Mouse (Mus musculus): ENCODE measurements around the gene Fam76a. TPM values are rescaled to one million over a fixed set of nuclear protein-coding genes. Genes with fewer than 3 reads are reported as not detected.

Fam76a gene
- polyA plus RNA-seq, 1 experiment from 2014 or later, result 34.7 TPM

- H3K27me3 ChIP-seq (ENCODE audit: low read depth, poor library complexity, severe bottlenecking), result no peaks in the 10 kb centered on the region
- peaks cover 93% of the 10 kb centered on the region for H3K36me3 ChIP-seq
- 90% methylated on average over 2 of the region's 2 CpGs for WGBS
- no peak overlapping the region for H3K27ac ChIP-seq (replicated peaks)
- no peak overlapping the region for H3K4me3 ChIP-seq
- DNase-seq (ENCODE audit: low spot score), result no peak
- no peaks in the 10 kb centered on the region for H3K4me1 ChIP-seq
- H3K9me3 ChIP-seq (replicated peaks), result no peaks in the 10 kb centered on the region
Measured at GRCm38 (mm10) chr4:132864856-132865255, 57.5 kb downstream of the Fam76a start.

GRCm38 (mm10) chr4:132863012-132863411 lies 59.3 kb downstream of the Fam76a start:
- Histone ChIP-seq H3K27ac (replicated peaks) (no peak overlapping the region), H3K9me3 (replicated peaks) (no peaks in the 10 kb centered on the region), H3K36me3 (peaks cover 93% of the 10 kb centered on the region), H3K27me3 (ENCODE audit: low read depth, poor library complexity, severe bottlenecking) (no peaks in the 10 kb centered on the region), H3K4me1 (no peaks in the 10 kb centered on the region), H3K4me3 (no peak overlapping the region)
- WGBS, result 94% methylated on average over 13 of the region's 13 CpGs
- DNase-seq (ENCODE audit: low spot score), result no peak

DNA sequence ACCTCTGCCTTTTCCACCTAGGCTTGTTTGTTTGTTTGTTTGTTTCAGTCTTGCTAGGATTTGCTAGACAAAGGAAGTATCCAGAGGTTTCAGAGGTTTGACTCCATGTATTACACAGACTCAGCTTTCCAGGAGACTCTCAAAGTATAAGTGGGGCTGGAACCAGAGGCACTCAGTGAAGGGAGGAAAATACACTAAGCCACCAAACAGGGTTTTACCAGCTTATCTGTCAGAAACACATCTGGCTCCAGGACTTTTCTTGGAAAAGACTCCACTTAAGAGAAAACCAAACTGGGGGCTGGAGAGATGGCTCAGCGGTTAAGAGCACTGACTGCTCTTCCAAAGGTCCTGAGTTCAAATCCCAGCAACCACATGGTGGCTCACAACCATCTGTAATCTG lies 61.5 kb downstream of the Fam76a start:
- Histone ChIP-seq H3K4me3 (no peak overlapping the region), H3K4me1 (no peaks in the 10 kb centered on the region), H3K27me3 (ENCODE audit: low read depth, poor library complexity, severe bottlenecking) (no peaks in the 10 kb centered on the region), H3K36me3 (peaks cover 93% of the 10 kb centered on the region), H3K9me3 (replicated peaks) (no peaks in the 10 kb centered on the region), H3K27ac (replicated peaks) (no peak overlapping the region)
- no peak for DNase-seq (ENCODE audit: low spot score)
- 84% methylated on average over 1 of the region's 1 CpGs for whole genome bisulfite sequencing

Other genes with a start within 250 kb of the Fam76a start
- 4.3 and 4.8 TPM in 2 replicates for gene Xkr8, start 190.0 kb downstream of the Fam76a start, polyA plus RNA-seq (2016; fragmentation: Nextera tagmentation; extraction: Ambion mirVana)
- 2.3 and 2.9 TPM in 2 replicates for gene Smpdl3b, start 165.3 kb downstream of the Fam76a start, polyA plus RNA-seq (2016; fragmentation: Nextera tagmentation; extraction: Ambion mirVana)
- gene Rpa2, start 154.2 kb downstream of the Fam76a start, polyA plus RNA-seq (2016; fragmentation: Nextera tagmentation; extraction: Ambion mirVana), result 174 and 200 TPM in 2 replicates
- 0.86 and 1.2 TPM in 2 replicates for gene Themis2, start 126.2 kb downstream of the Fam76a start, polyA plus RNA-seq (2016; fragmentation: Nextera tagmentation; extraction: Ambion mirVana)
- 78.1 and 79.8 TPM in 2 replicates for gene Ppp1r8, start 79.4 kb downstream of the Fam76a start, polyA plus RNA-seq (2016; fragmentation: Nextera tagmentation; extraction: Ambion mirVana)
- gene Stx12, start 38.0 kb downstream of the Fam76a start, polyA plus RNA-seq (2016; fragmentation: Nextera tagmentation; extraction: Ambion mirVana), result 61.5 and 72.5 TPM in 2 replicates
- 0.05 and 0.10 TPM in 2 replicates for gene Fgr, start 51.5 kb upstream of the Fam76a start, polyA plus RNA-seq (2016; fragmentation: Nextera tagmentation; extraction: Ambion mirVana)
- 5.7 and 5.8 TPM in 2 replicates for gene Ahdc1, start 88.7 kb upstream of the Fam76a start, polyA plus RNA-seq (2016; fragmentation: Nextera tagmentation; extraction: Ambion mirVana)
- 48.3 and 50.3 TPM in 2 replicates for gene Wasf2, start 207.9 kb upstream of the Fam76a start, polyA plus RNA-seq (2016; fragmentation: Nextera tagmentation; extraction: Ambion mirVana)